Mouse (Mus musculus) granulocyte monocyte progenitor cell, adult 5-6 weeks (primary cell): Measurements from ENCODE around the gene Nos3. TPM values are rescaled to one million over a fixed set of nuclear protein-coding genes. Genes with fewer than 3 reads are reported as not detected.

Experiments used
- ATAC-seq: replicated peaks from 2 replicates; pipeline ENCODE4 v1.8.0; 2016; ENCODE audit warnings: mild to moderate bottlenecking, moderate TSS enrichment, inconsistent platforms; ENCODE audit not compliant: poor library complexity, severe bottlenecking
- total RNA-seq, 2 experiments: library from RNA; stranded (forward) in 1 of 2; stranded (reverse) in 1 of 2; fragments of 200-712, 200-1000 nt in 1 of 2; fragments of >200 nt in 1 of 2; fragmentation: Nextera tagmentation in 1 of 2; gene quantifications; 2 replicates each; pipeline ENCODE4 v1.2.3; 2014 to 2017

Nos3 gene
- total RNA-seq, 2 experiments from 2014 or later = not detected

DNA sequence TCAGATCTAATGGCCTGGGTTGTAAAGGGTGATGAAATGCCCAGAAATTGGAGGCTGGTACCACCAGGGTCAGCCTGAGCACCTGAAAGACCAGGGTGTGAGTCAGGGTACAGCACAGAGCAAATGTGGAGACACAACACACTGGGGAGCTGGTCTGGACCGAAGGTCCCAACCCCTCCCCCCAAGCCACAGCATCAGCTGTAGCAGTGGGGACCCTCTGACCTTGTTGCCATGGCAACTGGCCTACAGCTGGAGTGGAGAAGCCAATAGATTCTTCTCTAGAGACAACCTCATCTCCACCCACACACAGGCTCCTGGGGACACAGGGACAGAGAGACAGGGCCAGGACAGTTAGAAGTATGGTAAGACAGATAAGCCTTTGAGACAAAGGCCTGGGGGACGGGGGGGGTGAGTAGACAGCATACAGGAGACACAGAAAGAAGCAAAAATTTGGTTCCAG is 20.6 kb upstream of the Nos3 start:
- ATAC-seq = no peak

DNA sequence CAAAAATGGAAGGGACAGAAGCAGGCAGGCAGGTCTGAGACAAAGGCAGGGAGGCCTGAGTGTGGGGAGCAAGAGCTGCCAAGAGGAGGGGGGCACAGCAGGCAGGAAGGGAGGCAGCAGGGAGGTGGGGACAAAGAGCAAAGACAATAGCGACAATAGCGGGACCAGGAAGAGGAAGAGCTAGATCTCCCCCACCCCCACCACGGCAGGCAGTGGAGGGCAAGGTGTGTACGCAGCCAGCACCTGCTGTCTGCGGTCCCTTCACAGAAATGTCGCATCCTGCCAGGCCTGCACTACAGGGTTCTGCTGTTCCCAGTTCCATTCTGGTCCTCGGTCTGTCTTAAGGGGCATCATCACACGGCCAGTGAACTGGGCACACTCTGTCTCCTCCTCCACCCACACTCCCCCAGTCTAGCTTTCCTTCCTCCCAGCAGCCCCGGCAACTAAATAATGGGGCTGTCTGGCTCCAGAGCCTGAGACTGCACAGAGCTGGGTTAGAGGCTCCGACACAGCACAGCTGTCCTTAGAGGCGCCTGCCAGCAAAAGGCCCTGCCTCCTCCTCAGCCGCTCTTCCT is 20.0 kb upstream of the Nos3 start:
- no peak for ATAC-seq

DNA sequence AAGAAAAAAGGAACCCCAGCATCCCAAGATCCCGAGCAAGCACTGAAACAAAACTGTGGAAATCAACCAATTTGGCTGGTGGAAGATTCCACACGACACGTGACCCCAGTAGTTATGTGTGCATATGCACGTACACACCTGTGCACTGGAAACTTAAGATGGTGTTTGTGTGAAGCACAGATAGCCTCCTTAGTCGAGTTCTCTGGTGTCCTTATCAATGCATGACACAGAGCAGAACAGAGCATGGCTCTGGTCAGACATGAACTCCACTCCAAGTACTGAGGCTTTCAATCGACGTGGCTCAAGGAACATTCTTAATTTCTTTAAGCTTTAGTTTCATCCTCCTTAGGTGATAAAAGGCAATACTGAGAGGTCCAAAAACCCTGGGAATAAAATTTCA is 18.3 kb upstream of the Nos3 start:
- no peak for ATAC-seq

DNA sequence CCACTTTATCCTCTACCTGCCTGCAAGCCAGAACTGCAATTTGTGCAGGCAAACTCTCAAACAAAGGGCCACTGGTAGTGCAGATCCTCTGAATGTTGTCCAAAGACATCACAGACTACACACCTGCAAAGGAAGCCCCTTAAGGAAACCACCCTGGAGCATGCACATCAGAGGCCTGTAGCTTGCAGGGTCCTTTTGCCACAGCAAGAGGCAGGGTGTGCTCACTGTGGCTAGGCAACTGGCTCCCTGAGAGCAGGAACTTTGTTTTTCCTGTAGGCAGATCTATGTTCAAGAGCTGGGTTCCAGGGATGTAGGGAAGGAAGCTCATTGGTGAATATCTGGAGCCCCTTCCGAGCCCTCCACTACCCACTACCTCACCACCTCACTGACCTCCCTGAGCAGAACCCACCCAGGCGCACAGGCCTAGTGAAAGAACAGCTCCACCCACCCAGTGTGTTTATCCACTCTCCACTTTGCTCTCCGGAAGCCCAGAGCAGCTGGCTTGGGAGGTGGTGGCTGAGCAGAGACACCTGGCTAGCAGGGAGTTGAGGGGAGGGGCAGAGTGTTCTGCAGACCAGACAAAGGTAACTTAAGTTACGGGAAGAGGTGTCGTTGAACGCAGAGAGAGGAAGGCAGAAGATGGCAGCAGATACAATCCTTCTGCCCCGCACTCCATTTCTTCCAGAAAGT is 17.3 kb upstream of the Nos3 start:
- ATAC-seq = no peak

DNA sequence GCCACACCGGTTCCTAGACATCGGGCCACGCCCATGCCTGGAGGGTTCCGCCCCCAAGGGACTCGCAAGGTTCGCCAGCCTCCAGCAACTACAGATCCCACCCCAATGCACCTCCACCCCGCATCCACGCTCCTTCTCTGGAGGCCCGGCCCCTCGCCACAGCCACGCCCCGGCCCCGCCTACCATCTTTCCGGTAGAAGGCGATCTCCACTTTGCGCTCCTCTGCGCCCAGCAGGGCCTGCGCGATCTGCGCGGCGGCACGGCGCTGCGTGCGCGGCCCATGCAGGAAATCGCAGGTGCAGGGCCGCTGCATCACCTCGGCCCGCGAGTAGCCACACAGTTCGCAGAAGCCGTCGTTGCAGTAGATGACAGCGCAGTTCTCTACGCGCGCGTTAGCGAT is 16.5 kb upstream of the Nos3 start:
- peak; percentile 78 for ATAC-seq

DNA sequence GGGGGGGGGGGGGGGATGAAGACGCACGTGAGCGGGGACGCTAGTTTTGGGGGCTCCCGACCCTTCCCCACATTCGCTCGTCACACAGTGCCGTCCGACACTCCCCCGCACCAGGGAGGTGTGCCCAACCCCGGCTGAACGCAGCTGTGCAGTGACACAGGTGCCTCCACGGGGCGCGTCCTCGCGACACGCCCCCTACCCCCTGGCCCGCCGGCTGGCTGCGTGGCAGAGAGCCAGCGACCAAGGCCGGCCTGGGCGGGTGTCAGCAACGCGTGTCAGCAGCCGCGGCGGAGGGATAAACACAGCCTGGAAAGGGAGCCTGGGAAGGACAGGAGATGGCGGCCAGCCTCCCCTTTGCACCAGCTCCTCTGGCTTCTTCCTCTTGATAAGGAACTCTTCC is 16.1 kb upstream of the Nos3 start:
- ATAC-seq = peak; percentile 13; the same call in 1 of the 2 replicates

DNA sequence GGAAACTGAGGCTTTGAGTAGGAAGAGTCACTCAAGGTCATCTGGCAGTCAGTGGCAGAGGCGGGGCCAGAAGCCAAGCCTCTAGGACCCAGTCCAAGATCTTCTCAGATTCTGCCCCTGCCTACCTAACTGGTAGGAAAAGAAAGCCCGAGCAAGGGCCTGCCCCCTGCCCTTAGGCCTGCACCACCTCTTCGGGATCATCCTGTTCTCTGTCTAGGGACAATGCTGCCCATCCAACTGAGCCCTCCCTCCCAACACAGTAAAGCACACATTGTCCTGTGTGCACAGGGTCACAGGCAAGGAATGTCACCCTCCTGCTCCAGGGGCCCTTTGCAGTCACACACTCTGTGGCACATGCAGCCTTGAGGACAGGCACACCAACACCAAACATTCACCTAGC is 14.5 kb upstream of the Nos3 start:
- ATAC-seq = no peak

DNA sequence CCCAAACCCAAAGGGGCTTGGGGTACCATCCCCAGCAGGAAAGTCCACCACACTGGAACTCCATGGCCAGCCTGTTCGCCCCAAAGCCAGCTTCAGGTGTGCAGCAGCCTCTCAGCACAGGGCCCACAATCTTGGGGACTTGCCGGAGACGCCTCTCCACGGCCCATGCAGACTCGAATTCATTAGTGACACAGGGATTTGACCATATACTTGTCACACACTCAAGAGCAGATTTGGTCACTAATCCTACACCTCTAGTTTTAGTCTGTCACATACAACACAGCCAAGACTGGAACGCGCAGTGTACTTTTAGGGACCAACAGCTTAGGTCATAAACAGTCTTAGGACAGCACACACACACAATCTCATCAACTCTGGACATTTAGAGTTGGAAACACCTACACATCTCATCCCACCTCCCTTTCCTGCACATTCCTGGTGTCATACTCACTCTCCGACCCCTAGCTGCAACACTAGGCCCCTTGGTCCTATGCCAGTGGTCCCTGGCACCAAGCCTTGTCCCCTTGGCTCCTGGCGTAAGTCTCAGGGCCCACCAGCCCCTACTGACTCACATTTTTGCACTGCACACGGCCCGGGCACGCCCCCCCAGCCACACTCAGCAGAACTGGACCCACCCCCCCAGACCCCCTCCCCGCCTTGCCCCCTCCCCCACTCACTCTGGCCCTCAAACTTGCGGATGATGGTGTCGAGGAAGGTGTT is 13.9 kb upstream of the Nos3 start:
- ATAC-seq = no peak

DNA sequence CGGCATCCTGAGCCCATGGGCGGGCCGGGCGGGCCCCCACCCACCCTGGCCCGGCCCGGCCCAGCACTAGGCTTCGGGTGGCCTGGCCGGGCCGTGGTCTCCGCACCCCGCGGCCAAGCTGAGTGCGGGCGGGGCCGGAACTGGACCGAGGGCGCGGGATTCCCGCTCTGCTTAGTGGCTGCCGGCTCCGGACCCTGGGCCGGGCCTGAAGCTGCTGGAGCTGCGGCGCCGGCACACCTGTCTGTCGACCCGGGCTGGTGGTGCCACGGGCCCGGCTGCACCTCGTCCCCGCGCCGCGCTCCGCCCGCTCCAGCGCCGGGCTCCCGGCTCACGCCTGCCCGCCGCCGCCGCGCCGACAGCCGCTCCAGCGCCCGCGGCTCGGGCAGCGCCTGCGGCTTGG is 13.3 kb upstream of the Nos3 start, which contains the start of gene Kcnh2:
Gene Kcnh2, minus strand, starts transcription at position 327 of the 400 bp plus-strand sequence.
- ATAC-seq = no peak

DNA sequence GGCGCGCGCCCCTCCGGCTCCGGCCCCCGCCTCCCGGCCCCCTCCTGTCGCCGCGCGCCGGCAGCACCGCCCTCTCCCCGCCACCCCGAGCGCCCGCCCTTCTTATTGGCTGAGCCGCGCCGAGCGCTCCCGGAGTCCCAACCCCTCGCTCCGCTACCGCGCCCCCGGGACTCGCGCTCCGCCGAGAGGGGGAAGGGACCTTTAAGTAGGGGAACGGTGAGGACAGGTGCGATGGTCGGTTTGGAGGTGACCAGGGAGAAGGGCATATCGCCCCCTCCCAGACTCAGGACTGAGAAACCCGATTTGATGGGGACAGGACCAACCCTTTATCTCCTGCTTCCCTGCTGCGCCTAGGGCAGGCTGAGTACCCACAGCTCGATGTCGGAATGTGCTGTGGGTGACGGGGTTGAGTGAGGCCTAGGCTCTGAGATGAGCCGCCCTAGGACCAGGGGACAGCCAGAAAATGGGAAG is 12.9 kb upstream of the Nos3 start:
- peak; percentile 61 for ATAC-seq

DNA sequence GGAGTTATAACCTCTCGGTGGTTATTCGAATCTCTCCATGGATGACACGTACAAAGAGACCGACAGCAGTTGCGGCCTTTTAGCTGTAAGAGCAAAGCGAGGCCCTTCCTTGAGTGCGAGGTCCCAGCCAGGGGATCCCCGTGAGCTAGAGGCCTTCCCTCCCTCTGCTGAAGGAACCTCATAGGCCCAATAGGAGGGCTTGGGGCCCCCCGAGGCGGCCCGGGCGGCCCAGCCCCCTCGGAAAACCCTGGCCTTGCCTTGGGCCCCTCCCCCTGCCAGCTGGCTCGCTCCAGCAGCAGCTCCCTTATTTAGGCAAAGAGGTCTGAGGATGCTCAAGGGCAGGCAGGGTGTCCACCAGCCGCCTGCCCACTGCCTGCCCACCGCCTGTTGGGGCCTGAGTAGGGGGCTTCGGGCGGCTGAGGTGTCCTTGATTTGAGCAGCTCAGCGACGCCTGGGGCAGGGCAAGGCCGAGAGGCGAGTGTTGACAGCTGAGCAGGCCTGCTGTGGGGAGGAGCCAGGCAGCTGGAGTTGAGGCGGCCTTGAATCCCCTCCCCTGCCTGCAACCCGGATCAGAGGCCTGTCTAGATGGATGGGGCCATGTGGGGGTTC is 12.3 kb upstream of the Nos3 start:
- no peak for ATAC-seq

DNA sequence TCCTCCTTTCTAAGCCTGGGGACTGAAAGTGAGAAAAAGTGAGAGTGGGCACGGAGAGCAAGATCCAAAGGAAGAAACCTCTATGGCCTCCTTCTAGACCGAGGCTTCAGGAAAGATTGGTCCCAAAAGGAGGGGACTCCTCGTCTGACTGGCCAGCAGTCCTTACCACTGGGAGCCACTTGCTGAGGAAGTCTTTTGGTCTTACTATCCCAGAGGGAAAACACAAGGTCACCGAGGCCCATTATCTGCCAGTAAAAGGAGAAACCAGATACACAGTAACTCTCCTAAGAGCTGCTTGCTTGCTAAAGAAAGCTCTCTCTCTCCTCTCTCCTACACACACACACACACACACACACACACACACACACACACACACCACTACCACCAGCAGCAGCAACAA is 11.3 kb upstream of the Nos3 start:
- ATAC-seq = no peak

DNA sequence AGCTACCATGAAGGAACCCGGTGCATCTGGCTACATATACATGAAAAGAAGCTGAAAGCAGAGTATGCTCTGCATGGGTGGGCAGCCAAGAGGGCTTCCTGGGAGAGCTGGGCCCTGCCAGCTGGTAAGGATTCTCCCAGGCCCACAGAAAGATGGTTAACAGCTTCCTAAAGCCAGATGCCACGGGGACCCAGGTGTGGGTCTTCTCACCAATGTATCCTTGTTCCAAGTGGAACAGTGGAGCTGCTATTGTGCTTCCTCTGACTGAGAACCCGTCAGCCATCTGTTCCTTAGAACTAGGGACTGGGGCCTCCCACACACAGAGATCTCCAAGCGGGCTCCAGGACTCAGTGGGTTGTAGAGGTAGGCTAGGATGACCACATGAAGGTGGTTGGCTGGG is 7.8 kb upstream of the Nos3 start:
- ATAC-seq = no peak

DNA sequence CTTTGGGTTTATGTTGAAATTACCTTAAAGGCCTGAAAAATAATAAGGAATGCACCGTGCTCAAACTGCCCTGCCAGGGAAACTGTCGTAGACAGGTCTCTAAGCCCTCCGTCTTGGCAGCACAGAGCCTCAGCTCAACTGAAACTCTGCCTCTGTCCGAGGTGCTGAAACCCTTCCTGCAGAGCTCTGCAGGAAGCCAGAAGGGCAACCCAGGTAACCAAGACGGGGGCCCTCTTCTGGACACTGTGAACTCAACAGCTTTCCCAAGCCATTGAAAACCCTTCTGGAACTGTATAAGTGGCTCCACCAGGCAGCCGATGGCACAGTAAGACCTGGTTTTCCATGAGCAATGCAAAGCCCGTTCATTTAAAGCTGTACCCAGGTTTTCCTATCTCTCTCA is 7.1 kb upstream of the Nos3 start:
- peak; percentile 87 for ATAC-seq

DNA sequence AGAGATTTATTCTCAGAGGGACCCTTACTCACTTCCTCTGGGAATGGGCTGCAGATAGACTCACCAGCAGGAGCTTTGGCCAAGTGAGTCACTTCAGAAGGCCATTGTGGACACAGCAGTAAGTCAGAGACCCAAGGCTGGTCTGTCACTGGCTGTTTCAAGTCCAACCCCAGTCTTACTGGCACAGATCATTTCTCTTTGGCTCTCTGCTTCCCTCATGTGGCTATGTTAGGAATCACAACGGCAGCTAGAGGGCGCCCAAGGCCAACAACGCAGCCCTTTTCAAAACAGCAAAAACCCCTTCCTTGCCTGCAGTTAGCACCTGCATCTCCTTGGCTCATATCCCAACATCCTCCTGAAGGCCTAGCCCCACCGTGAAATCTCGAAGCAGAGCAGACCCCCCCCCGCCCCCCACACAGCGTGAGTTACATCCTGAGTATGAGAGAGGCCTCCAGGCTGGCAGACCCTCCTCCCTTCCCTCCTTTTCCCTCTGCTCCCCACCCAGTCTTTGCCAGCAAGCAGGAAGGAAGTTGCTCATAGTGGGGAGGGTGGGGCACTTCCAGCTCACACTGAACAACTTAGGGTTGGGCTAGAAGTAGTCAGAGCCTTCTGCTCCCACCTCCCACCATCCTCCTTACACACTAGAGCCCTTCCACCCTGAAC is 3.7 kb upstream of the Nos3 start:
- peak; percentile 77 for ATAC-seq

DNA sequence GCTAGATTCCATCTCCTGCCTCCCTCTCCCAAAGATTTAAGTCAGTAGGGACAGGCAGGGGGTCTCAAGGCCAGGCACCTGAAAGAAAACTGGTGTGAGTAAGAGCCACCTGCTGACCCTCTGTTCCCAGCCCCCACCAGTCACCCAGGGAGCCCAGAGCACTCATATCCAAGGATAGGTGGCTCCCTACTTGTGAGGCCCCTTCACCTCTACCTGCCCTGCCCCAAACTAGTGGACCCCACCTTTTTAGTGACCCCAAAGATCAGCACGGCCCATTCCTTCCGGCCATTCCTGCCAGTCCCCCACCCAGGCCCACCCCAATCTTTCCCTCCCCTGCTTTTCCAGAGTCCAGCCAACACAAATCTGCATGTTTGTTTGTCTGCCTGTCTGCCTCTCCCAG is 1.1 kb upstream of the Nos3 start:
- ATAC-seq = no peak

DNA sequence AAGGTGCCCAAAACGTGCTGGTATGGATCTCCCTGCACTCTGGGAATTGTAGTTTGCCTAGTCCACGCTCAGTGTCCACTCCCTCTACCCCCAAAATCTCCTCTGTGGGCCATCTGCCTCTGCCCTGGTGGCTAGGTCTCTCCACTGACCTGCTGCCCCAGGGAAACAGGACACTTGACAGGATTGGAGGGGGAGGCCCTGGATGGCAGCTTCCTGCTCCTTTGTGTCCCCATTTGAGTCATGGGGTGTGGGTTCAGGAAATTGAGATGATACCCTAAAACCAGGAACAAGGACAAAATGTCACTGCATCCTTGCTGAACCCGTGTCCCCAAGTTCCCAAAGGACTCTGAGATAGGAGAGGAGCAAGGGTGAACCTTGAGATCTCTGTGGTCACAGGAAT is 549 bp upstream of the Nos3 start:
- ATAC-seq = no peak

DNA sequence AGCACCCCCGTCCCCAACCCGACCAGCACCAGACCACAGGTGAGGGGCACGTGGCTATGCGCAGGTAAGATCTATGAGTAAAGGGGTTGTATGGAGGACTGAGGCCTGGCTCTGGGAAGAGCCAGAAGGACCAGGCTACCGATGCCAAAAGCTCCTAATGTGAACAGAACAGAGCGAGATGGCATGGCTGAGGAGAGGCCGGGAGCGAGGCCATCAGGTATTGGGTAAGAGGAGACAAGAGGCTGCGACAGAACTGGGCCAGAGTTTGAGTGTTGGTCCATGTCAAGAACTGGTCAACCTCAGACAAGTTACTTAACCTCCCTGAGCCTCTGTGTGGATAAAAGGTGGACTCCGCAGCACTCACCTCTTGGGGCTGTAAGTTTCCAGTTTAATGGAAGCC is 353 bp downstream of the Nos3 start:
- no peak for ATAC-seq

DNA sequence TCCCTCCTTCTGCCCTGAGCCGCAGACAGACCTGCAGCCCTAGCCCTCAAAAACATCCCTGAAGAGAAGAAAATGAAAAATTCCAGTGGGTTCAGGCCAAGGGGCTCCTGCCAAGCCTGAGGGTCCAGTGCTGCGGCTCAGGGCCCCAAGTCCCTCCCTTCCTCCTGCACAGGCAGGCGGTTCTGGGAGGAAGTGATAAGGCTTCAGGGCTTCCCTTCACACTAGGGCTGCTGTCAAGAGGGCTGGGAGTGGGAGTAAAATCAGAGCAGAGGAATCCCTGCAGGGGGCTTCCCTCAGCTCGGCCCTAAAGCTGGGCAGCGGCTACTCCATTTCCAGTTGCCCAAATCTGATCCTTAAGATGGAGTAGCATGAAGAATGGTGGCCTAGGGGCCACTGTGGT is 918 bp downstream of the Nos3 start:
- no peak for ATAC-seq

DNA sequence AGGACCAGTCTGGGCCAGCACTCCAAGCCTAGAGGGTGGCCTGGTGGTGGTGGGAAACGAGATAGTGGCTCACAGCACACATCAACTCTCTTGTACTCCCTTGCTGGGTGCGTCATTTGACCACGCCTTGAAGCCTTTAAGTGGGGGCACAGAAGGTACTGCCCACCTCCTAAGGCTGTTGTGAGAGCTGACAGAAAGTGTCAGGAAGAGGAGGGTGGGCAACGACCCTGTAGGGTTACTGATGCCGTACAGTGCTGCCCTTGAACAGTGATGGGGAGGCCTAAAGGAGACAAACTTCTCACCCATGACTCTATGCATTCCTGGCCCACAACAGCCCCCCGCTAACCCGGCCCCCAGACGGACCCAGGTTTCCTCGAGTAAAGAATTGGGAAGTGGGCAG is 1.8 kb downstream of the Nos3 start:
- ATAC-seq = no peak

DNA sequence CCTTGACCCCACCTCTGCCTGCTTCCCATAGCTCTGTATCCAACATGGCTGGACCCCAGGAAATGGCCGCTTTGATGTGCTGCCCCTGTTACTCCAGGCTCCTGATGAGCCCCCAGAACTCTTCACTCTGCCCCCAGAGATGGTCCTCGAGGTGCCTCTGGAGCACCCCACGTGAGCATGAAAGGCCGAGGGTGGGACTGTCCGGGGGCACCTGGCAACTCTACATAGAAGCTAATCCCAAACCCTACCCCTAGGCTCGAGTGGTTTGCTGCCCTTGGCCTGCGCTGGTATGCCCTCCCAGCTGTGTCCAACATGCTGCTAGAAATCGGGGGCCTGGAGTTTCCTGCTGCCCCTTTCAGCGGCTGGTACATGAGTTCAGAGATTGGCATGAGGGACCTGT is 5.2 kb downstream of the Nos3 start:
- no peak for ATAC-seq
